Mouse (Mus musculus): ENCODE data around the gene Gramd4.

The Gramd4 gene

GRCm38 (mm10) chr15:86181941-86182439 is 124.5 kb downstream of the Gramd4 start:
- DNase-seq (ENCODE audit: low spot score in 2 of 2) = peak; percentile 85 to 87

- peak; percentile 95 for DNase-seq (ENCODE audit: low spot score in 2 of 2)
Measured at GRCm38 (mm10) chr15:86182646-86183045, 125.2 kb downstream of the Gramd4 start.

DNA sequence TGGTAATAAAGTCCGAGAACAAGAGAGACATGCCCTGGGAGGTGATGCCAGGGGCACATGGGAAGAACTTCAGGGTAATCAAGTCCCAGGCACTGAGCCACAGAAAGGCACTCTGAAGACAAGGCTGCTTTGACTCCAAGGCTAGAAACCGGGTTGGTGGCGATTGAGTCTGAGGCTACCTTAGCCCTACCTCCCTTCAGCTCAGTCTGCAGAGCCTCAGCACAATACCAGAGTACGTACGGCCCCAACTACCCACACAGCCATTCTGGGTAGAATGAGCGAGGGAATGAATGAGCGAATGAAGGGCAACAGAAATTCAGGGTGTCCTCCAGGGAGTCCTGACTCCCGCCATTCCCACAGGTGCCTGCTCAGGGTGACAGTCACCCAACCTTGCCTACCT is 126.0 kb downstream of the Gramd4 start:
- no peak for DNase-seq (ENCODE audit: low spot score in 2 of 2)

GRCm38 (mm10) chr15:86184071-86184470 is 126.6 kb downstream of the Gramd4 start:
- DNase-seq (ENCODE audit: low spot score in 2 of 2) = no peak

- peak; percentile 52 to 64 for DNase-seq (ENCODE audit: low spot score in 2 of 2)
Measured at GRCm38 (mm10) chr15:86184851-86185688, 127.6 kb downstream of the Gramd4 start.

- peak; percentile 74 to 79 for DNase-seq (ENCODE audit: low spot score in 2 of 2)
Measured at GRCm38 (mm10) chr15:86185689-86186569, 128.4 kb downstream of the Gramd4 start, which contains the start of gene Cerk. Gene Cerk, minus strand, starts transcription at chr15:86186141.

DNA sequence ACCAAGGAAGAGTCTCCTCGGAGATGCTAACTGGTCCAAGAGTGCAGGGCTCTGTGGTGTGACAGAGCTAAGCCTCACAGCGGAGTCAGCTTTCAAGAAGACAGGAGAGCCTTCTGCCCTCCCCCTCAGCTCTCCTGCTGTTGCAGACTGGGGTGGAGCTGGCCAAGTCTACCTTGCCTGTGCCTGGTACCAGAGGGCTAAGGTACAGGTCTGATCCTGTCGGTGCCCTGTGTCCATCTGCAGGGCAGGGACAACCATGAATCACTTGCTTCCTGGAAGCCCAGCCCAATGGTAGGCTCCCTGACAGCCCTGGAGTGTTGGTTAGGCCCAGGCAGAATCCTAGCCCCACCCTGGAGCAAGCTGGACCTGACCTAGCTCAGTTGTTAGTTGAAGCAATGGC is 129.2 kb downstream of the Gramd4 start:
- no peak for DNase-seq (ENCODE audit: low spot score in 2 of 2)
